Mouse (Mus musculus) heart, adult 2 months (tissue): Measurements from ENCODE around the gene Itgad. TPM values are rescaled to one million over a fixed set of nuclear protein-coding genes. Genes with fewer than 3 reads are reported as not detected.

Experiments used
- DNase-seq, 2 experiments: peaks; one replicate each; pipeline ENCODE4 v3.0.0; 2021
- H3K27ac ChIP-seq: fragments of 200-600 bp; 2 replicates; pipeline ENCODE4 v1.8.1; 2022
- H3K27me3 ChIP-seq: fragments of 200-500 bp; 2 replicates; pipeline ENCODE4 v1.6.1; 2012; ENCODE audit warnings: mild to moderate bottlenecking, low read length, inconsistent platforms, mixed read lengths; ENCODE audit not compliant: control insufficient read depth, insufficient read depth
- H3K36me3 ChIP-seq: fragments of 200-500 bp; 2 replicates; pipeline ENCODE4 v1.6.1; 2012; ENCODE audit warnings: low read length, inconsistent platforms; ENCODE audit not compliant: control insufficient read depth, insufficient read depth
- H3K4me1 ChIP-seq: fragments of 200-500 bp; 2 replicates; pipeline ENCODE4 v1.6.1; 2011; ENCODE audit warnings: low read length; ENCODE audit not compliant: control insufficient read depth, insufficient read depth
- H3K4me3 ChIP-seq: fragments of 200-600 bp; 2 replicates; pipeline ENCODE4 v1.8.1; 2022
- H3K79me2 ChIP-seq: fragments of 200-500 bp; replicated peaks from 2 replicates; pipeline ENCODE4 v1.6.1; 2012; ENCODE audit warnings: mild to moderate bottlenecking, inconsistent platforms, low read length, moderate library complexity, mixed read lengths; ENCODE audit not compliant: control insufficient read depth, insufficient read depth
- H3K9ac ChIP-seq: fragments of 200-500 bp; 2 replicates; pipeline ENCODE4 v1.6.1; 2012; ENCODE audit warnings: low read depth, mild to moderate bottlenecking, control low read depth, inconsistent platforms, low read length, mixed read lengths
- CTCF ChIP-seq: fragments of 200-600 bp; IDR thresholded peaks from 2 replicates; pipeline ENCODE4 v1.8.1; 2022; ENCODE audit warnings: antibody characterized with exemption, mild to moderate bottlenecking, moderate library complexity
- EP300 ChIP-seq: fragments of 200-500 bp; IDR thresholded peaks from 2 replicates; pipeline ENCODE4 v1.6.1; 2011; ENCODE audit warnings: low read depth, low read length, control low read depth; ENCODE audit not compliant: insufficient read depth
- POLR2A ChIP-seq: fragments of 200-500 bp; IDR thresholded peaks from 2 replicates; pipeline ENCODE4 v1.6.1; 2011; ENCODE audit warnings: mild to moderate bottlenecking, low read depth, low read length, control low read depth; ENCODE audit not compliant: insufficient read depth
- WGBS: fragments of 180-500 bp; shearing (Covaris S2); methylation state at CpG from one replicate; pipeline ENCODE4 v1.1.7; 2018; 5-methylcytosine and 5-hydroxymethylcytosine counted together
- intact Hi-C: fragments of 180-260 bp; cut with DNase I; formaldehyde crosslinking; loops from one replicate; pipeline ENCODE4 v1.15.1; 2025
- polyA plus RNA-seq: library from polyadenylated mRNA; depleted of rRNA; stranded (reverse); fragments of >200 nt; gene quantifications from 2 replicates; pipeline ENCODE4 v1.2.3, GENCODE M21; 2012
- total RNA-seq, 2 experiments: library from RNA; stranded (reverse); gene quantifications; 2 replicates each; pipeline ENCODE4 v1.2.3; 2021

Itgad gene
- total and polyA plus RNA-seq, 3 experiments, result 0.21 to 0.39 TPM; not detected in 1

DNA sequence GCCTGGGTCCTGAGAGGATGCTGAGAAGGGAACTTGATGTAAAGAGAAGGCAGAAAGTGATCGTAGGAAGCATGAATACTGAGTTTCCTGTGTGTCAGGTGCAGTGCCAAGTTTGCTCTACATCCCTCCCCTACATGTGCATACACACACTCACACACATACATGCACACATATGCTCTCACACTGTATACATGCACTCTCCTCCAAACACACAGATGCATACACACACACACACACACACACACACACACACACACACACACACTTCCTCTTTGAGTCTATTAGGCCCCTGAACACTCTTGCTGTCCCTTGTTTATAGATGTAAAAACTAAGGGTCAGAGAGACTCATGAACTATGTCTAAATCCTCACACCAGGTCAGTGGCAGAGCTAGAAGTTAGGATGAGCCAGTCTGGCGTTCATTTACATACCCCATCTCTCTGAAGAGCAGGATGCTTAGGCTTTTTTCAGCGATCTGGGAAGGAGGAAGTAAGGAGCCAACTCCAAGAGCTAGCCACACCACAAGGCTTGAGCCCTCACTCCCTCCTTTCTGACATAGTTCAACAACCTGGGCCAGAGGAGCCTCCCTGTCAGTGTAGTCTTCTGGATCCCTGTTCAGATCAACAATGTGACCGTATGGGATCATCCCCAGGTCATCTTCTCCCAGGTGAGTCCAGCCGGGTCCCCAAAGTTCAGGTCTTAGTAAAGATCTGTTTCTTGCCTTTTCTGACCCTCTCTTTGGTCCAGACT lies 38.8 kb upstream of the Itgad start:
- TF ChIP-seq POLR2A (no peak), EP300 (no peak), CTCF (no peak)
- Histone ChIP-seq H3K9ac (no peak overlapping the region), H3K36me3 (no peaks in the 10 kb centered on the region), H3K4me3 (no peak overlapping the region), H3K27ac (no peak overlapping the region), H3K27me3 (no peaks in the 10 kb centered on the region), H3K79me2 (no peaks in the 10 kb centered on the region), H3K4me1 (no peaks in the 10 kb centered on the region)
- WGBS, result 63% methylated on average over 5 of the region's 5 CpGs
- intact Hi-C loops, result no loop called here
- no peak for DNase-seq

DNA sequence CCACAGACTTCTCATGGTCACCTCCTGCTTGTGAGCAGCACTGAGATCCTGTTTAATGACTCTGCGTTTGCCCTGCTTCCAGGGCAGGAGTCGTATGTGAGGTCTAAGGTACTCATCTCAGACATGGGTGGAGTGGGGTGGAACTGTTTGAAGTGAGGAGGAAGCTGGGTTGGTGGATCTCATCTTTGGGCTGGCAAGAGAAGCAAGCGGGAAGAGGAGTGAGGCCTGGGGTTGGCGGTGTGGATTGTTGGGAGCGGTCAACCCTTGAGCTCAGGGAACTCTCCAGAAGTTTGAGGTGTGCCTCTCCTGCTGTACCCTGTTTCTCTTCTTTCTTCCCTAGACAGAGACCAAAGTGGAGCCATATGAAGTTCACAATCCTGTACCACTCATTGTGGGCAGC lies 37.8 kb upstream of the Itgad start:
- intact Hi-C loops, result no loop called here
- Histone ChIP-seq H3K4me3 (no peak overlapping the region), H3K4me1 (no peaks in the 10 kb centered on the region), H3K79me2 (no peaks in the 10 kb centered on the region), H3K36me3 (no peaks in the 10 kb centered on the region), H3K9ac (no peak overlapping the region), H3K27me3 (no peaks in the 10 kb centered on the region), H3K27ac (no peak overlapping the region)
- 92% methylated on average over 5 of the region's 5 CpGs for WGBS
- TF ChIP-seq EP300 (no peak), POLR2A (no peak), CTCF (no peak)
- DNase-seq, result no peak

GRCm38 (mm10) chr7:128119726-128120490 lies 34.3 kb upstream of the Itgad start:
- H3K27ac ChIP-seq, result no peak overlapping the region
- no peak for DNase-seq
- H3K4me1 ChIP-seq, result no peaks in the 10 kb centered on the region
- no peak overlapping the region for H3K4me3 ChIP-seq
- WGBS, result 80% methylated on average over 6 of the region's 6 CpGs
- no peaks in the 10 kb centered on the region for H3K27me3 ChIP-seq
- H3K36me3 ChIP-seq, result no peaks in the 10 kb centered on the region
- no peak overlapping the region for H3K9ac ChIP-seq
- intact Hi-C loops, result no loop called here
- TF ChIP-seq CTCF (no peak), POLR2A (no peak), EP300 (no peak)
- no peaks in the 10 kb centered on the region for H3K79me2 ChIP-seq

DNA sequence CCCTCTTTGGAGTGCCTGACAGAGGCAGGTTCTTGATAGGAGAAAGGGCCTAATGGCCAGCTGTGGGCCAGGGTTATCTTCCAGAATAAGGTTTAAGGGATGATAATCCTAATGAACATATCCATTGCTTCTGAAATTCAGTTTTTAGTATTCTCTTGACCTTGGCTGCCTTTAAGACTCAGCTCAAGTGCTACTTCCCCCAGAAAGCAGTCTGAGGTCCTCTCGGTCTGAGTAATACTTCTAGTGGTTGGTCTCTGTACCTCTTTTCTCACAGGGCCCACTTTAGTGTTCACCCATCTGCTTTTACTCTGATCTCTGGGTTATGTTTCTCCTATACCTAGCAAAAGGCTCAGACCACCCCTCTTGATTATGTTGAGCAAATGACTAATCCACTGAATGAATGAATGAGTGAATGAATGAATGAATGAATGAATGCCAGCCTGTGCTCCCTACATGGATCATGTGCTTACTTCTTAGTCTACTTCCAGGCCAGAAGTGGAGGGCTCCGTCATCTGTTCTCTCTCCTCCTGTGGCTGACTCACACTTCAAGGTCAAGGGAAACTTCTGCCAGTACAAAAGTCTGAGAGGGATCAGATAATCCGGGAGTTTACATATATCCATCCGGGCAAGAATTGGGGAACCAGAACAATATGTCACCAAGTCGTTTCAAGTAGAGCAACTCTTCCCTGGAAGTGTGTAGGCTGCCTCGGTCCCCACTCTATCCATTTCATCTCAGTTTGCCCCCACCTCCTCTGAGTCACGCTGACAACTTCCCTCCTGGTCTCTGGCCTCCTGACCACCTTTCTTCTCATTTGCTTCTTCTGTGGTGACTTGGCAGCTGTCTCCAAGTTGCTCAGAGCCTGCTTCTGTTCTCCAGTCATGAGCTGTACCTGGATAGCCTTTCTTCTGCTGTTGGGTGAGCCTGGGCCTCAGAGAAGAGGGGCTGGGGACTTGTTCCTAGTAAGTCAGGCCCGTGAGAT lies 25.1 kb upstream of the Itgad start, which contains the start of gene Itgax:
Gene Itgax, plus strand, starts transcription at position 807 of the 980 bp plus-strand sequence.
- 51% methylated on average over 8 of the region's 8 CpGs for WGBS
- H3K79me2 ChIP-seq, result no peaks in the 10 kb centered on the region
- no peak within 1 kb of the TSS for H3K4me3 ChIP-seq
- no peak for DNase-seq
- intact Hi-C loops, result no loop called here
- H3K36me3 ChIP-seq, result peaks cover 3% of the 10 kb centered on the region; the same call in 1 of the 2 replicates
- no peak within 1 kb of the TSS for H3K27ac ChIP-seq
- no peaks in the 10 kb centered on the region for H3K27me3 ChIP-seq
- TF ChIP-seq POLR2A, result no peak
- TF ChIP-seq CTCF, result no peak
- TF ChIP-seq EP300, result no peak
- peaks cover 2% of the 10 kb centered on the region for H3K4me1 ChIP-seq
- no peak within 1 kb of the TSS for H3K9ac ChIP-seq

DNA sequence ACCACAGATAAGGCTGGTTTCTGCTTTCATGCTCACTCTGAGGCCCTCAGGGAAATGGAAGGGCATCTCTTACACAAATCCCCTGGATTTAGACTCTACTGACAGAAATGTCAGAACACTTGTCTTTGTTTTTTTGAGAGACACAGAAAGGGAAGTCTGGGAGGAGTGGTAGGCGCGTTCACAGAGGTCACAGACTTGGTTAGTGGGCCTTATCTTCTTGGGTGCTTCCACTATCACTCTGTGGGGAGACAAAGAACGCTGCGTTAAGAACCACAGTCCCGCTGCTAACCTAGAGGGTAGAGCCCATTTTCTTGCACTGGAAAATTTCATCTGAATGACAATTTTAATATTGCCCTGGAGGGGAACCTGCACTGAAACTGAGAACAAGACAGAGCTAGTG lies 22.0 kb upstream of the Itgad start:
- Histone ChIP-seq H3K36me3 (peaks cover 3% of the 10 kb centered on the region; the same call in 1 of the 2 replicates), H3K27ac (no peak overlapping the region), H3K27me3 (no peaks in the 10 kb centered on the region), H3K79me2 (no peaks in the 10 kb centered on the region), H3K9ac (no peak overlapping the region), H3K4me1 (peaks cover 2% of the 10 kb centered on the region), H3K4me3 (no peak overlapping the region)
- no peak for DNase-seq
- intact Hi-C loops, result no loop called here
- TF ChIP-seq CTCF, result no peak
- no peak for TF ChIP-seq POLR2A
- no peak for TF ChIP-seq EP300
- 64% methylated on average over 5 of the region's 5 CpGs for WGBS

DNA sequence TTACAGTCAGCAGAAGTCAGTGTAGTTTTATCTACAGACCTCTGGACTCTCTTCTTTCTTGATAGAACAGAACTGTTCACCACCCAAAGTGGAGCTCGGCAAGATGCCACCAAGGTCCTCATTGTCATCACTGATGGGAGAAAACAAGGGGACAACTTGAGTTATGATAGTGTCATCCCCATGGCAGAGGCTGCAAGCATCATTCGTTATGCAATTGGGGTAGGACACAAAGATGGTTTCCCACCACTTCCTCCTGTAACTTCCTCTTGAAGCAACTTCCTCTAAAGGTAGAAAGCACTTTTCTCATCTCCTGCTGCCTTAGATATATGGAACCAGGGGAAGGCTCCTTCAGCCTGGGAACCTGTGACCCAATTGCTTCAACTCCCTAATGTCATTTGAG lies 20.6 kb upstream of the Itgad start:
- Histone ChIP-seq H3K9ac (no peak overlapping the region), H3K4me3 (no peak overlapping the region), H3K27ac (no peak overlapping the region), H3K4me1 (no peaks in the 10 kb centered on the region; the same call in 1 of the 2 replicates), H3K36me3 (no peaks in the 10 kb centered on the region), H3K27me3 (no peaks in the 10 kb centered on the region), H3K79me2 (no peaks in the 10 kb centered on the region)
- DNase-seq, result no peak
- WGBS, result 60% methylated on average over 2 of the region's 2 CpGs
- TF ChIP-seq CTCF (no peak), POLR2A (no peak), EP300 (no peak)
- intact Hi-C loops, result no loop called here
